Mouse (Mus musculus): Measurements from ENCODE around the gene C1qtnf9.

C1qtnf9 gene

GRCm38 (mm10) chr14:60796600-60797322, 28.8 kb downstream of the C1qtnf9 start:
- no peak for DNase-seq

DNA sequence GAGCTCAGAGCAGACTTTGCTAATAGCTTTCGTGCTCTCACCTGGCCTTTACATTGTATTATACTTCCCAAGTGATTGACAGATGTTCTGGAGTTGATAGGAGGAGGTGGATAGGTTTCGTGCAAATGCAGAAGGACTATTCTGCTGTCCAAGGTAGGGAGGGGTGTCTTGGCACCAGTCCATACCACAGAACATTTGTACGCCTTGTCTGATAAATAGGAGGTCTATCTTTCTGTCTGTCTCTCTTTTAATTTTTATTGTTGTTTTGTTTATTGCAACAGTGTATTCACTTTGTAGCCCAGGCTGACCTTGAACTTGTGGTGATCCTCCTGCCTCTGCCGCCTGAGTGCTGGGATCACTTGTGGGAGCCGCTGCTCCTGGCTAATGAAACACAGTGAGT, 29.7 kb downstream of the C1qtnf9 start:
- DNase-seq: no peak

DNA sequence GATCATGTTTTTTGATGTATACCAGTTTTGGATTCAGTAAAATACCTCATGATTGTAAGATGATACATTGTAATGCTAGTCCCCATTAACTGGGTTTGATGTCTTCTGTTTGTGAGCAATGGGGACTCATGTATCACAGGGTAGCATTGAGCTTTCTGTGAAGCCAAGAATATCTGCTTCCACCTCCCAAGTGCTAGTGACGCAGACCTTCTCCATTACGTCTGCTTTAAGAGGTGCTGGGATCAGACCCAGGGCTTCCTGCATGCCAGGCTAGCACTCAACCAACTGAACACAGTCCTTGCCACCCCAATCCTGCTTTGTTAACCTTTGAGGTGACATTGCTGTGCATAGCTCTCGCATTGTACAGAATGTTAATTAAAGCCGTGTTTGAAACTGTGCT, 30.8 kb downstream of the C1qtnf9 start:
- DNase-seq: no peak

- DNase-seq: no peak
Measured at GRCm38 (mm10) chr14:60799762-60800728, 32.1 kb downstream of the C1qtnf9 start.

DNA sequence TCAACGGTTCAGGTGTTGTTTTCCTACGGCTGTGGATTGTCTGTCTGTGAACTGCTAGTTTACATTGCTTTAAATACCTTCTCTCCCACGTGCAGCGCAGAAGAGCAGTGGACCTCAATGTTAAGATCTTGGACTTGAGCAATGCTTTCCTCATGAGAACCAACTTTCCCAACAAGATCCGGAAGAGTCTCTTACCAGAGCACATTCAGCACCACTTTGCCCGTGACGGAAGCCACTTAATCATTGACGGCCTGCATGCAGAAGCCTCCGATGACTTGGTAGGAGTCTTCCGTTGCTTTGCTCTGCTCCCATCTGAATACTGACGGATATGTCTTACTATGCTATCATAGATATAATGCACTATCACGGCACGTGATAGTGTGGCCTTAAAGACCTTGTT, 34.1 kb downstream of the C1qtnf9 start:
- no peak for DNase-seq

DNA sequence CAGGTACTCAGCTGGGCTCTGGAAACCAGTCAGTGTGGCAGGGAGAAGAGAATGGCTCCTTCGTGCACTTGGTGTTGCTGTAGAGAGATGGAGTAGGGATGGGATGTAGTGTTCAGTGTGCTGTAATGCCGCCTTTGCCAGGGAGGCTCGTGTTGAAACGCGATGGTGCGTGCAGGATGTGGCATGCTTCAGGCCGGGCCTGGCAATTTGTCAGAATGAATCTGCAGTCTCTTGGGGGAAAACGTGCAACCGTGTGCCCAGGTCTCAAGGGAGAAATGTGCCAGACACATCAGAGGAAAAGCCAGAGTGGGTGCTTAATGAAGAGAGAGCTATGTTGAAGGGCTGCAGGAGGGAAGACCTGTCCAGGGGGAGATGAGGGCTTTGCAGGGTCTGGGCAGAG, 37.0 kb downstream of the C1qtnf9 start:
- no peak for DNase-seq

GRCm38 (mm10) chr14:60805871-60806270, 37.9 kb downstream of the C1qtnf9 start:
- no peak for DNase-seq

DNA sequence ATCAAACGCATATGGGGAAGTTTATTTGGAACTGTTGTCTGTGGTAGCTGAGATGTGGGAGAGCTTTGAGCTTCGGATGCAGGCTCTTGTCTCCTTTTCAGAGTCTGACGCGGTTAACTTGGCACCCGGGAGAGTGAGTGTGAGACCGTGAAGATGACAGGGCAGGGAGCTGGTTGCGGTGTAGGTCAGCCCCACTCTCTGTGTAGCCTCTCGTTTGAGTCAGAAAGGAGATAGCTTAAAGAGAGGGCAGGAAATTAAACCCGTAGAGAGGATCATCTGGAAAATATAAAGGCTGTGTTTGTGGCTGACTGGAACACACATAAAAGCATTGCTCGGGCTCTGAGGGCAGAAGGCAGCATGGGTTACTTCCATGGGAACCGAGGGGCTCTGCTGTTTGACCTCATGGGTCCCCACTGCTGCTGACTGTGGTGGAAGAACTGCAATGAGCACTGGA, 39.0 kb downstream of the C1qtnf9 start:
- no peak for DNase-seq

- no peak for DNase-seq
Measured at GRCm38 (mm10) chr14:60809881-60810280, 41.9 kb downstream of the C1qtnf9 start.

GRCm38 (mm10) chr14:60811547-60811946, 43.6 kb downstream of the C1qtnf9 start:
- no peak for DNase-seq

- no peak for DNase-seq
Measured at GRCm38 (mm10) chr14:60815098-60815497, 47.2 kb downstream of the C1qtnf9 start.

- peak; percentile 16 for DNase-seq
Measured at GRCm38 (mm10) chr14:60818045-60818444, 50.1 kb downstream of the C1qtnf9 start.

GRCm38 (mm10) chr14:60830096-60830495, 62.2 kb downstream of the C1qtnf9 start:
- no peak for DNase-seq

All from thymus, postnatal 4 days (tissue).